Mouse (Mus musculus): ENCODE measurements around the gene Uqcc1.

GRCm38 (mm10) chr2:155902989-155903631 is 27.0 kb downstream of the Uqcc1 start:
- no peak for TF ChIP-seq CTCF (IDR thresholded peaks at IDR 0.05; ENCODE audit: low read depth)
- no peak for TF ChIP-seq EP300 (IDR thresholded peaks at IDR 0.05; ENCODE audit: low read depth)
